Mouse (Mus musculus): Measurements from ENCODE around the gene Ddx46. TPM values are rescaled to one million over a fixed set of nuclear protein-coding genes. Genes with fewer than 3 reads are reported as not detected.

Gene Ddx46
- polyA plus RNA-seq, 1 experiment from 2014 or later = 48.5 TPM

- no peaks in the 10 kb centered on the region for H3K9me3 ChIP-seq (ENCODE audit: control insufficient read depth, low read length)
- H3K27me3 ChIP-seq (ENCODE audit: control insufficient read depth, insufficient read depth, low read length) = no peaks in the 10 kb centered on the region
- WGBS = 93% methylated on average over 6 of the region's 6 CpGs
- ATAC-seq (ENCODE audit: low FRiP score, low TSS enrichment) = no peak
- no peak overlapping the region for H3K4me3 ChIP-seq (ENCODE audit: low read length)
- no peak overlapping the region for H3K27ac ChIP-seq (ENCODE audit: low read depth, low read length)
- H3K4me1 ChIP-seq (ENCODE audit: control insufficient read depth, insufficient read depth, low read length) = no peaks in the 10 kb centered on the region
- no peak overlapping the region for H3K9ac ChIP-seq (ENCODE audit: low read depth, low read length)
- no peak overlapping the region for H3K4me2 ChIP-seq (replicated peaks; ENCODE audit: low read depth, low read length)
- H3K36me3 ChIP-seq (ENCODE audit: control insufficient read depth, insufficient read depth, low read length) = peaks cover 90% of the 10 kb centered on the region
Measured at GRCm38 (mm10) chr13:55672711-55673110, 37.9 kb downstream of the Ddx46 start.

DNA sequence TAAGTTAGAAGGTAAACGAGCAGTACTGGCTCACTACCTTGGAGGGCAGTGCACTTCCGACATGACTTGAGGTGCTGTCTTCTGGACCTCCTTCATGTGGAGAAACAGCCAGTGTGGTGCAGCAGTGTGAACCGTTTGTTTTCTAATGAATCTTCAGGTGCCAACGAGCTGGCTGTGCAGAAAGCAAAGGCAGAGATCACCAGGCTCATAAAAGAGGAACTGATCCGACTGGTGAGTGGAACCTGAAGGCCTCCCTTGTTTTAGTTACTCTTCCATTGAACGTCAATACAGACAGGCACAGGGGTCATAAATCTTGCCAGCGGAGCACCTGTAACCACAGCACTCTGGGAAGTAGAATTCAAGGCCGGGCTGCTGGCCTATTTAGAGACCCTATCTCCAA, 42.5 kb downstream of the Ddx46 start:
- ATAC-seq (ENCODE audit: low FRiP score, low TSS enrichment) = no peak
- no peaks in the 10 kb centered on the region for H3K9me3 ChIP-seq (ENCODE audit: control insufficient read depth, low read length)
- peaks cover 86% of the 10 kb centered on the region for H3K36me3 ChIP-seq (ENCODE audit: control insufficient read depth, insufficient read depth, low read length)
- WGBS = 70% methylated on average over 8 of the region's 8 CpGs
- no peak overlapping the region for H3K4me3 ChIP-seq (ENCODE audit: low read length)
- no peak overlapping the region for H3K27ac ChIP-seq (ENCODE audit: low read depth, low read length)
- no peak overlapping the region for H3K4me2 ChIP-seq (replicated peaks; ENCODE audit: low read depth, low read length)
- H3K27me3 ChIP-seq (ENCODE audit: control insufficient read depth, insufficient read depth, low read length) = no peaks in the 10 kb centered on the region
- H3K9ac ChIP-seq (ENCODE audit: low read depth, low read length) = no peak overlapping the region
- H3K4me1 ChIP-seq (ENCODE audit: control insufficient read depth, insufficient read depth, low read length) = no peaks in the 10 kb centered on the region

DNA sequence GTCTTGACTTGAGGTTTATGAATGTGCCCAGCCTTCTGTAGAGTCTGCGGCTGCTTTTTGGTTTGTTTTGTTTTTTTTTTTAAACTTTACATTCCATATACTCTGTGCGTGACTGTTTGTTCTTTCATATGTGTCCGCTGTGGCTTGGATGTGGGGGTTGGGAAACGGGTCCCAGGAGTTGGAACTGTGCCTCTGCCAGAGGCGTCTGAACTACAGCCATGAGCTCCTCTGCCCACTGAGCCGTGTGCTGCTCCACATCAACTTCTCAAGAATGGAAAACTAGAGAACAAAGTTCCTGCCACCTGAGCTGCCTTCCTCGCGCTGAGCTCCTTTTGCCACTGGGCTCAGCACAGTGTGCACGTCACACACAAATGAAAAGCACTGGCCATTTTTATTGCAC, 47.4 kb downstream of the Ddx46 start:
- H3K4me3 ChIP-seq (ENCODE audit: low read length) = no peak overlapping the region
- no peak overlapping the region for H3K4me2 ChIP-seq (replicated peaks; ENCODE audit: low read depth, low read length)
- WGBS = 86% methylated on average over 9 of the region's 9 CpGs
- no peak for ATAC-seq (ENCODE audit: low FRiP score, low TSS enrichment)
- H3K27ac ChIP-seq (ENCODE audit: low read depth, low read length) = no peak overlapping the region
- H3K9me3 ChIP-seq (ENCODE audit: control insufficient read depth, low read length) = no peaks in the 10 kb centered on the region
- H3K9ac ChIP-seq (ENCODE audit: low read depth, low read length) = no peak overlapping the region
- no peaks in the 10 kb centered on the region for H3K27me3 ChIP-seq (ENCODE audit: control insufficient read depth, insufficient read depth, low read length)
- H3K36me3 ChIP-seq (ENCODE audit: control insufficient read depth, insufficient read depth, low read length) = peaks cover 47% of the 10 kb centered on the region
- H3K4me1 ChIP-seq (ENCODE audit: control insufficient read depth, insufficient read depth, low read length) = no peaks in the 10 kb centered on the region

DNA sequence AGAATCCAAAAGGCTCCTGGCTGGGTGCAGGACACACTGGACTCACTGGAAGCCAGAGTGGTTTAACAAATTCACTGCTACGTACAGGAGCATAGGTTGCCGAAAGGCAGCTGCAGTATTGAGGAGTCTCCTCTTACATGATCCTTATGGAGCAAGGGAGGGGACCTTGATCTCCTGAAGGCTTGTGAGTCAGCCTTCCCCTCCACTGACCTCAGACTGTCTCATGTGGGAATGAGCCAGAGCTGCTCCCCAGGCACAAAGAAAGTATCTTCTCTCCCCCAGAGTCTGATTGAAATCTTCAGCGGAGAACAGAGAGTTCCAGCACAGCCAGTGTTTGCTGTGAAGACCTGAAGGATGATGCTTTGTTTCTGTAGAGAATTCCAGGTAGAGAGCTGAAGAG, 48.8 kb downstream of the Ddx46 start:
- H3K4me3 ChIP-seq (ENCODE audit: low read length) = no peak overlapping the region
- WGBS = 81% methylated on average over 3 of the region's 3 CpGs
- H3K9me3 ChIP-seq (ENCODE audit: control insufficient read depth, low read length) = no peaks in the 10 kb centered on the region
- H3K4me2 ChIP-seq (replicated peaks; ENCODE audit: low read depth, low read length) = no peak overlapping the region
- peaks cover 34% of the 10 kb centered on the region for H3K36me3 ChIP-seq (ENCODE audit: control insufficient read depth, insufficient read depth, low read length)
- no peak overlapping the region for H3K27ac ChIP-seq (ENCODE audit: low read depth, low read length)
- no peaks in the 10 kb centered on the region for H3K27me3 ChIP-seq (ENCODE audit: control insufficient read depth, insufficient read depth, low read length)
- no peak overlapping the region for H3K9ac ChIP-seq (ENCODE audit: low read depth, low read length)
- no peaks in the 10 kb centered on the region for H3K4me1 ChIP-seq (ENCODE audit: control insufficient read depth, insufficient read depth, low read length)
- ATAC-seq (ENCODE audit: low FRiP score, low TSS enrichment) = no peak

- H3K4me3 ChIP-seq (ENCODE audit: low read length) = no peak overlapping the region
- H3K9ac ChIP-seq (ENCODE audit: low read depth, low read length) = no peak overlapping the region
- H3K4me1 ChIP-seq (ENCODE audit: control insufficient read depth, insufficient read depth, low read length) = no peaks in the 10 kb centered on the region
- ATAC-seq (ENCODE audit: low FRiP score, low TSS enrichment) = no peak
- WGBS = 71% methylated on average over 9 of the region's 9 CpGs
- H3K27me3 ChIP-seq (ENCODE audit: control insufficient read depth, insufficient read depth, low read length) = no peaks in the 10 kb centered on the region
- H3K9me3 ChIP-seq (ENCODE audit: control insufficient read depth, low read length) = no peaks in the 10 kb centered on the region
- no peak overlapping the region for H3K4me2 ChIP-seq (replicated peaks; ENCODE audit: low read depth, low read length)
- peaks cover 12% of the 10 kb centered on the region; the same call in 1 of the 2 replicates for H3K36me3 ChIP-seq (ENCODE audit: control insufficient read depth, insufficient read depth, low read length)
- no peak overlapping the region for H3K27ac ChIP-seq (ENCODE audit: low read depth, low read length)
Measured at GRCm38 (mm10) chr13:55686107-55686633, 51.3 kb downstream of the Ddx46 start.

GRCm38 (mm10) chr13:55687927-55688602, 53.2 kb downstream of the Ddx46 start:
- no peak overlapping the region for H3K4me3 ChIP-seq (ENCODE audit: low read length)
- no peaks in the 10 kb centered on the region for H3K9me3 ChIP-seq (ENCODE audit: control insufficient read depth, low read length)
- no peak overlapping the region for H3K9ac ChIP-seq (ENCODE audit: low read depth, low read length)
- ATAC-seq (ENCODE audit: low FRiP score, low TSS enrichment) = no peak
- no peak overlapping the region for H3K27ac ChIP-seq (ENCODE audit: low read depth, low read length)
- H3K4me2 ChIP-seq (replicated peaks; ENCODE audit: low read depth, low read length) = no peak overlapping the region
- no peaks in the 10 kb centered on the region for H3K27me3 ChIP-seq (ENCODE audit: control insufficient read depth, insufficient read depth, low read length)
- no peaks in the 10 kb centered on the region for H3K4me1 ChIP-seq (ENCODE audit: control insufficient read depth, insufficient read depth, low read length)
- WGBS = 40% methylated on average over 4 of the region's 4 CpGs
- H3K36me3 ChIP-seq (ENCODE audit: control insufficient read depth, insufficient read depth, low read length) = 0 out of 2 replicates have a peak, but pooled peaks cover 3% of the 10 kb centered on the region

- Histone ChIP-seq H3K4me2 (replicated peaks; ENCODE audit: low read depth, low read length) (peak within 1 kb of the TSS; percentile 84), H3K36me3 (ENCODE audit: control insufficient read depth, insufficient read depth, low read length) (no peaks in the 10 kb centered on the region), H3K4me3 (ENCODE audit: low read length) (peak within 1 kb of the TSS; percentile 66), H3K9ac (ENCODE audit: low read depth, low read length) (peak within 1 kb of the TSS; percentile 100), H3K27me3 (ENCODE audit: control insufficient read depth, insufficient read depth, low read length) (no peaks in the 10 kb centered on the region), H3K27ac (ENCODE audit: low read depth, low read length) (peak within 1 kb of the TSS; percentile 94), H3K4me1 (ENCODE audit: control insufficient read depth, insufficient read depth, low read length) (peaks cover 14% of the 10 kb centered on the region), H3K9me3 (ENCODE audit: control insufficient read depth, low read length) (no peaks in the 10 kb centered on the region)
- WGBS = 2% methylated on average over 50 of the region's 51 CpGs
- ATAC-seq (ENCODE audit: low FRiP score, low TSS enrichment) = peak; percentile 97
Measured at GRCm38 (mm10) chr13:55692535-55693242, 57.9 kb downstream of the Ddx46 start, which contains the start of gene B230219D22Rik. B230219D22Rik (plus strand) TSS chr13:55693124.

DNA sequence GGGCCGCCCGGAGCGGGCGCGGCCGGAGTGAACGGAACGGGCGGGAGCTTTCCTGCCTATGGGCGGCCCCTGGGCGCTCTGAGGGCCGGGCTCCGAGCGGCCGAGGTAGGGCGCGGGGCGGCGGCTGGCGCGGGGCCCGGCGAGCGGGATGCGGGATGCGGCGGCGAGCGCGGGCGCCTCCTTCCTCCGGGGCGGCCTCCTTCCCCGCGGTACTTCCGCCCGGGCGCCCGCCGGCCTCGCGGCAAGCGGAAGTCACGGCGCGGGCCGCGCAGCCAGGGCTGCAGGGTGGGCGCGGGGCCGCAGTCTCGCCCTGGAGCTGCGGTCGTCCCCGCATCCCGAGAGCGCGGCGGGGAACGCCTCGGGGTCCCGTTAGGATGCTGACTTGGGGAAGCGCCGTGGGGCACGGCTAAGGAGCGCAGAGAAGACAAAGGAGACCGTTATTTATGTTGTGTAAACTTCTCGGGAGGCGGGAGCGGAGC, 58.5 kb downstream of the Ddx46 start:
- Histone ChIP-seq H3K9me3 (ENCODE audit: control insufficient read depth, low read length) (no peaks in the 10 kb centered on the region), H3K9ac (ENCODE audit: low read depth, low read length) (peak overlapping the region; percentile 100), H3K4me1 (ENCODE audit: control insufficient read depth, insufficient read depth, low read length) (peaks cover 14% of the 10 kb centered on the region), H3K4me2 (replicated peaks; ENCODE audit: low read depth, low read length) (peak overlapping the region; percentile 84), H3K4me3 (ENCODE audit: low read length) (peak overlapping the region; percentile 66), H3K27me3 (ENCODE audit: control insufficient read depth, insufficient read depth, low read length) (no peaks in the 10 kb centered on the region), H3K27ac (ENCODE audit: low read depth, low read length) (peak overlapping the region; percentile 94), H3K36me3 (ENCODE audit: control insufficient read depth, insufficient read depth, low read length) (no peaks in the 10 kb centered on the region)
- ATAC-seq (ENCODE audit: low FRiP score, low TSS enrichment) = no peak; the same call in 1 of the 2 replicates
- WGBS = under 1% methylated on average over 45 of the region's 70 CpGs

DNA sequence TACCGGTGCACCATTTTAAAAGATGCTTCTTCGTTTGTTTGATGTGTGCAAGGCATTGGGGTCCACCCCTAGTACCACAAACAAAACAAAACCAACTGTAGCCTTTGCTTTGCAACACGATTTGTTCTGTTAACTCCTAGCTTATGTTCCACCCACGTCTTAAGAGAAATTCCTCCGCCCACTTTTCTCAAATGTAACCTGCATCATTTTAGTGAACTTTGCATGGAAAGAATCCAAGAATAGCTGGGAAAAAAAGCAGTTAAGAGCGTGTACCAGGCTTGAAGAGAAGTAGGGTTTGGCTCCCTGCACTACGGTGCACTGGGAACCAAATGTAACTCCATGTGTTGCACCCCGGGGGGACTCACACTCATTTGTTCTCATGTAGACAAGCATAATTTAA, 59.3 kb downstream of the Ddx46 start:
- 11% methylated on average over 8 of the region's 8 CpGs for whole genome bisulfite sequencing
- Histone ChIP-seq H3K4me1 (ENCODE audit: control insufficient read depth, insufficient read depth, low read length) (peaks cover 14% of the 10 kb centered on the region), H3K27ac (ENCODE audit: low read depth, low read length) (0 out of 2 replicates have a peak overlapping the region, but pooled peaks have one; percentile 94), H3K27me3 (ENCODE audit: control insufficient read depth, insufficient read depth, low read length) (no peaks in the 10 kb centered on the region), H3K4me2 (replicated peaks; ENCODE audit: low read depth, low read length) (peak overlapping the region; percentile 84), H3K36me3 (ENCODE audit: control insufficient read depth, insufficient read depth, low read length) (peaks cover 8% of the 10 kb centered on the region), H3K4me3 (ENCODE audit: low read length) (peak overlapping the region; percentile 66), H3K9me3 (ENCODE audit: control insufficient read depth, low read length) (no peaks in the 10 kb centered on the region), H3K9ac (ENCODE audit: low read depth, low read length) (peak overlapping the region; percentile 100)
- ATAC-seq (ENCODE audit: low FRiP score, low TSS enrichment) = no peak
